Mouse (Mus musculus): ENCODE measurements around the gene Zc3h12a. TPM values are rescaled to one million over a fixed set of nuclear protein-coding genes. Genes with fewer than 3 reads are reported as not detected.

Zc3h12a gene
- 165 TPM for polyA plus RNA-seq (2017; shearing (Covaris generic))

GRCm38 (mm10) chr4:125127305-125128084 lies at the start of gene Zc3h12a:
TSS of gene Zc3h12a (minus strand) at chr4:125127840.

DNA sequence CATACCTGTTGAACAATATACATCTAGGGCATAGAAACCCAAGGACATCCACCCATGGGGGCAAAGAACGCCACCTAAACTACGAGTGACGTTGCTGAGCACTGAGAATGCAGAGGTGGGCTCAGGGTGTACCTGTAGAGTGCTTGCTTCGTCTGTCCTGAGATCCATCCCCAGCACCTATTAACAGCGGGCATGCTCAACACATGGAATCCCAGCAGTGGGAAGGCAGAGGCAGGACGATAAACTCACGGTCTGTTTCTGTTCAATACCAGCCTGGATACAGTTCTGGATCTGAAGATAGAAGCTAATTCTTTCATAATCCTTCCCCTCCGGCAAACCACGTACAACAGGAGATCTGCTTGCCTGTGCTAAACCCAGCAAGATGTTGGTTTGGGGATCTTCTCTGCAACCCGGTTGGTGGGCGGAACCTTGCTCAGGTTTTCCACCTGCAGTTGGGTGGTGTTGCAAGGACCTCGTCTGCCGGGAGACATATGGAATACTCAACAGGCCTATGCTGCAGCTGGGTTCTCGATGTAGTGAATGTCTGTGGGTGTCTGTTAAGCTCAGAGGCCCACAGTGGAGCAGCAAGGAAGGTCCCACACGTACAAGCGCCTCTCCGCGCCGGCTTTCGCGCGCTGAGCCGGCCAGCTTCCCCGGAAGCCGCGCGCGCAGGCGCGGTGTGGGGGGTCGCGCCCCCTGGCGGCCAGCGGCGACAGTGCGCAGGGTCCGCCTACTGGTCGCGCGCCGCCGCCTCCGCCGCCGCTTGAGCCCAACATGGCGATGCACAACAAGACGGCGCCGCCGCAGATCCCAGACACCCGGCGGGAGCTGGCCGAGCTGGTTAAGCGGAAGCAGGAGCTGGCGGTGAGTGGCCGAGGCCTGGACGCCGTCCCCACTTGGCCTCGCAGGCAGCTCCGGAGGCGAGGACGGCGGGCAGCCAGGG lies 43.0 kb downstream of the Zc3h12a start, which contains the start of gene Meaf6:
Meaf6 (plus strand) TSS at position 732 of the 943 bp plus-strand sequence.

Other genes starting within 250 kb of the Zc3h12a start
- not detected for gene Epha10, start 246.9 kb downstream of the Zc3h12a start, polyA plus RNA-seq (2017; shearing (Covaris generic))
- gene 9930104L06Rik, start 190.8 kb downstream of the Zc3h12a start, polyA plus RNA-seq (2017; shearing (Covaris generic)) = 8.0 TPM
- 2.4 TPM for gene Cdca8, start 188.5 kb downstream of the Zc3h12a start, polyA plus RNA-seq (2017; shearing (Covaris generic))
- gene Rspo1, start 141.4 kb downstream of the Zc3h12a start, polyA plus RNA-seq (2017; shearing (Covaris generic)) = not detected
- gene Gnl2, start 111.3 kb downstream of the Zc3h12a start, polyA plus RNA-seq (2017; shearing (Covaris generic)) = 94.3 TPM
- gene Dnali1, start 62.1 kb downstream of the Zc3h12a start, polyA plus RNA-seq (2017; shearing (Covaris generic)) = not detected
- gene Snip1, start 61.2 kb downstream of the Zc3h12a start, polyA plus RNA-seq (2017; shearing (Covaris generic)) = 33.1 TPM
- gene Meaf6, start 42.7 kb downstream of the Zc3h12a start, polyA plus RNA-seq (2017; shearing (Covaris generic)) = 42.2 TPM